Mouse (Mus musculus) MEL (cell line): ENCODE data around the gene Calcrl. TPM values are rescaled to one million over a fixed set of nuclear protein-coding genes. Genes with fewer than 3 reads are reported as not detected.
"Not testable (repeated sequence)": the region's sequence is repeated elsewhere in the genome, so short reads cannot be mapped to it uniquely, and the experiment has no call there.

Experiments used
- DNase-seq: peaks from one replicate; pipeline ENCODE4 v3.0.0; 2011; ENCODE audit warnings: low read depth, low spot score
- H3K27ac ChIP-seq: 2 replicates; pipeline ENCODE4 v1.5.1; 2012; ENCODE audit warnings: low read depth, mild to moderate bottlenecking, control low read depth, low read length, moderate library complexity; ENCODE audit not compliant: control insufficient read depth
- H3K27me3 ChIP-seq, 2 experiments: fragments of 150-350 bp in 1 of 2; sonication (generic) in 1 of 2; 2 replicates each; pipeline ENCODE4 v1.6.1; 2012; ENCODE audit warnings: low read length in 2 of 2, mild to moderate bottlenecking in 2 of 2, improper control_type of control experiment in 1 of 2, moderate library complexity in 1 of 2; ENCODE audit not compliant: insufficient read depth in 2 of 2, control insufficient read depth in 1 of 2
- H3K36me3 ChIP-seq, 2 experiments: 2 replicates each; pipeline ENCODE4 v1.6.1; 2012 to 2014; ENCODE audit warnings: low read length in 2 of 2, improper control_type of control experiment in 1 of 2, inconsistent platforms in 1 of 2, mild to moderate bottlenecking in 1 of 2; ENCODE audit not compliant: insufficient read depth in 2 of 2, control insufficient read depth in 1 of 2
- H3K4me1 ChIP-seq, 2 experiments: fragments of 150-350 bp in 1 of 2; sonication (generic) in 1 of 2; 2 replicates each; pipeline ENCODE4 v1.6.1; 2012; ENCODE audit warnings: low read length in 2 of 2, improper control_type of control experiment in 1 of 2, mild to moderate bottlenecking in 1 of 2; ENCODE audit not compliant: insufficient read depth in 2 of 2, control insufficient read depth in 1 of 2
- H3K4me3 ChIP-seq, 2 experiments: fragments of 150-350 bp in 1 of 2; sonication (generic) in 1 of 2; 2 replicates each; pipeline ENCODE4 v1.5.1; 2012; ENCODE audit warnings: low read depth in 2 of 2, low read length in 2 of 2, mild to moderate bottlenecking in 2 of 2, moderate library complexity in 2 of 2, control low read depth in 1 of 2, improper control_type of control experiment in 1 of 2; ENCODE audit not compliant: control insufficient read depth in 1 of 2, insufficient read depth in 1 of 2
- H3K79me2 ChIP-seq: 2 replicates; pipeline ENCODE4 v1.6.1; 2012; ENCODE audit warnings: mild to moderate bottlenecking, low read length, moderate library complexity; ENCODE audit not compliant: control insufficient read depth, poor library complexity, insufficient read depth
- H3K9ac ChIP-seq: 2 replicates; pipeline ENCODE4 v1.6.1; 2012; ENCODE audit warnings: low read depth, mild to moderate bottlenecking, control low read depth, low read length, moderate library complexity; ENCODE audit not compliant: control insufficient read depth, poor library complexity, severe bottlenecking
- H3K9me3 ChIP-seq: fragments of 150-350 bp; sonication (generic); replicated peaks from 2 replicates; pipeline ENCODE4 v1.6.1; 2012; ENCODE audit warnings: mild to moderate bottlenecking, low read length, improper control_type of control experiment, moderate library complexity; ENCODE audit not compliant: insufficient read depth
- BHLHE40 ChIP-seq: IDR thresholded peaks from 2 replicates; pipeline ENCODE4 v1.6.1; 2012; ENCODE audit warnings: low read depth, mild to moderate bottlenecking, inconsistent platforms, low read length, improper control_type of control experiment, borderline replicate concordance
- CHD1 ChIP-seq: IDR thresholded peaks from 2 replicates; pipeline ENCODE4 v1.6.1; 2012; ENCODE audit warnings: low read depth, mild to moderate bottlenecking, inconsistent platforms, low read length, improper control_type of control experiment
- CHD2 ChIP-seq: IDR thresholded peaks from 2 replicates; pipeline ENCODE4 v1.6.1; 2011; ENCODE audit warnings: low read length, improper control_type of control experiment
- CTCF ChIP-seq, 3 experiments: IDR thresholded peaks in 2 of 3; conservative IDR thresholded peaks in 1 of 3; 2 replicates each; pipeline ENCODE4 v1.5.1; 2011 to 2012; ENCODE audit warnings: low read length in 3 of 3, low read depth in 2 of 3, mild to moderate bottlenecking in 2 of 3, improper control_type of control experiment in 1 of 3, inconsistent platforms in 1 of 3, mixed read lengths in 1 of 3, moderate library complexity in 1 of 3; ENCODE audit not compliant: control insufficient read depth in 1 of 3, insufficient read depth in 1 of 3, poor library complexity in 1 of 3, severe bottlenecking in 1 of 3
- ELF1 ChIP-seq: IDR thresholded peaks from 2 replicates; pipeline ENCODE4 v1.6.1; 2014; ENCODE audit warnings: low read depth, mild to moderate bottlenecking, inconsistent platforms, low read length, improper control_type of control experiment, moderate library complexity
- ETS1 ChIP-seq: IDR thresholded peaks from 2 replicates; pipeline ENCODE4 v1.6.1; 2012; ENCODE audit warnings: low read depth, mild to moderate bottlenecking, inconsistent platforms, low read length, improper control_type of control experiment, moderate library complexity
- GABPA ChIP-seq: IDR thresholded peaks from 2 replicates; pipeline ENCODE4 v1.6.1; 2012; ENCODE audit warnings: low read depth, mild to moderate bottlenecking, inconsistent platforms, low read length, improper control_type of control experiment, moderate library complexity
- GATA1 ChIP-seq: IDR thresholded peaks from 2 replicates; pipeline ENCODE4 v1.6.1; 2011; ENCODE audit warnings: low read depth, low read length, improper control_type of control experiment
- HCFC1 ChIP-seq: IDR thresholded peaks from 2 replicates; pipeline ENCODE4 v1.6.1; 2012; ENCODE audit warnings: low read depth, mild to moderate bottlenecking, inconsistent platforms, low read length, improper control_type of control experiment, moderate library complexity
- JUND ChIP-seq: IDR thresholded peaks from 2 replicates; pipeline ENCODE4 v1.6.1; 2011; ENCODE audit warnings: low read depth, mild to moderate bottlenecking, improper control_type of control experiment, low read length
- KAT2A ChIP-seq: conservative IDR thresholded peaks from 2 replicates; pipeline ENCODE4 v1.6.1; 2012; ENCODE audit warnings: low read depth, low read length, improper control_type of control experiment, inconsistent platforms
- MAFK ChIP-seq: IDR thresholded peaks from 2 replicates; pipeline ENCODE4 v1.6.1; 2011; ENCODE audit warnings: low read depth, mild to moderate bottlenecking, low read length, improper control_type of control experiment, borderline replicate concordance
- MAZ ChIP-seq: IDR thresholded peaks from 2 replicates; pipeline ENCODE4 v1.6.1; 2012; ENCODE audit warnings: low read depth, mild to moderate bottlenecking, inconsistent platforms, low read length, improper control_type of control experiment
- MYB ChIP-seq: IDR thresholded peaks from 2 replicates; pipeline ENCODE4 v1.6.1; 2011; ENCODE audit warnings: mild to moderate bottlenecking, low read depth, low read length, improper control_type of control experiment
- MYC ChIP-seq: IDR thresholded peaks from 2 replicates; pipeline ENCODE4 v1.6.1; 2011; ENCODE audit warnings: low read depth, mild to moderate bottlenecking, low read length, improper control_type of control experiment, moderate library complexity
- NELFE ChIP-seq: IDR thresholded peaks from 2 replicates; pipeline ENCODE4 v1.6.1; 2011; ENCODE audit warnings: low read depth, low read length, improper control_type of control experiment
- NRF1 ChIP-seq: IDR thresholded peaks from 2 replicates; pipeline ENCODE4 v1.6.1; 2014; ENCODE audit warnings: low read depth, mild to moderate bottlenecking, inconsistent platforms, low read length, improper control_type of control experiment, moderate library complexity; ENCODE audit not compliant: poor library complexity, insufficient read depth, severe bottlenecking
- POLR2AphosphoS2 ChIP-seq: IDR thresholded peaks from 2 replicates; pipeline ENCODE4 v1.6.1; 2011; ENCODE audit warnings: low read length, improper control_type of control experiment
- RAD21 ChIP-seq: IDR thresholded peaks from 2 replicates; pipeline ENCODE4 v1.6.1; 2011; ENCODE audit warnings: mild to moderate bottlenecking, low read depth, low read length, improper control_type of control experiment
- RCOR1 ChIP-seq: IDR thresholded peaks from 2 replicates; pipeline ENCODE4 v1.6.1; 2012; ENCODE audit warnings: low read depth, mild to moderate bottlenecking, inconsistent platforms, low read length, improper control_type of control experiment
- SMC3 ChIP-seq: IDR thresholded peaks from 2 replicates; pipeline ENCODE4 v1.6.1; 2011; ENCODE audit warnings: low read depth, low read length, improper control_type of control experiment
- TCF12 ChIP-seq: IDR thresholded peaks from 2 replicates; pipeline ENCODE4 v1.6.1; 2014; ENCODE audit warnings: low read depth, mild to moderate bottlenecking, inconsistent platforms, low read length, improper control_type of control experiment, moderate library complexity
- UBTF ChIP-seq: IDR thresholded peaks from 2 replicates; pipeline ENCODE4 v1.6.1; 2012; ENCODE audit warnings: low read depth, mild to moderate bottlenecking, inconsistent platforms, low read length, improper control_type of control experiment, moderate library complexity, borderline replicate concordance; ENCODE audit not compliant: insufficient read depth
- ZKSCAN1 ChIP-seq: IDR thresholded peaks from 2 replicates; pipeline ENCODE4 v1.6.1; 2012; ENCODE audit warnings: low read depth, mild to moderate bottlenecking, inconsistent platforms, low read length, improper control_type of control experiment, moderate library complexity
- ZMIZ1 ChIP-seq: IDR thresholded peaks from 2 replicates; pipeline ENCODE4 v1.6.1; 2012; ENCODE audit warnings: low read depth, mild to moderate bottlenecking, inconsistent platforms, low read length, improper control_type of control experiment, moderate library complexity
- ZNF384 ChIP-seq: IDR thresholded peaks from 2 replicates; pipeline ENCODE4 v1.6.1; 2012; ENCODE audit warnings: low read depth, mild to moderate bottlenecking, inconsistent platforms, low read length, improper control_type of control experiment
- polyA plus RNA-seq, 2 experiments: library from polyadenylated mRNA; stranded (reverse) in 1 of 2; unstranded in 1 of 2; fragments of >175 nt in 1 of 2; fragments of >200 nt in 1 of 2; gene quantifications; 2 replicates each; pipeline versions ENCODE4 v1.2.1 to v1.2.4; 2012; ENCODE audit warnings: low replicate concordance in 2 of 2, low read depth in 1 of 2; ENCODE audit not compliant: insufficient read length in 2 of 2, insufficient read depth in 1 of 2, missing spikeins in 1 of 2
- total RNA-seq: library from RNA; depleted of rRNA; stranded (reverse); fragments of 300-350 nt; gene quantifications from 2 replicates; pipeline ENCODE4 v1.2.3, GENCODE M21; 2012

The Calcrl gene
- total and polyA plus RNA-seq, 3 experiments, result not detected

DNA sequence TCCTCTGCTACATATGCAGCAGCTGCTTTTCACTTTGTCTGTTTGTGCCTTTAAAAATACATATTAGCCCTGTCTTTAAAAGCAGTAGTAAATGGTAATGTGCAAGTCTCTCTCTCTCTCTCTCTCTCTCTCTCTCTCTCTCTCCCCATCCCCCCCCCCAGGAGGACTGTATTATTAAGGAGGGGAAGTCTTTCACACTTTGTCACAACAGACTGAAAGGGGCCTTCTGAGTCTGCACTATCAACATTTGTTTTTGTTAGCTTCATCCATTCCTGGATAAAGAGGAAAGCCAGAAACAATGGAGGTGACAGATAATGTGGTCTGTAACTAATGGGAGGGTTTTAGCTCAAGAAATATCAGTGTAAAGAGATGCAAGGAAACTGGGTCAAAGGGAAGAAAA, 36.1 kb downstream of the Calcrl start:
- H3K79me2 ChIP-seq, result no peaks in the 10 kb centered on the region
- TF ChIP-seq CTCF (IDR thresholded peaks at IDR 0.05 in 2 of 3, conservative IDR thresholded peaks at IDR 0.05 in 1 of 3; ENCODE audit: control insufficient read depth in 1 of 3, insufficient read depth in 1 of 3, low read depth in 2 of 3, low read length in 3 of 3, poor library complexity in 1 of 3, severe bottlenecking in 1 of 3) (no peak), MYB (no peak), POLR2AphosphoS2 (no peak), ZMIZ1 (no peak), MAFK (no peak), ETS1 (no peak), CHD1 (no peak), MYC (no peak), RAD21 (no peak), NRF1 (no peak), TCF12 (no peak), KAT2A (no peak), GABPA (no peak), SMC3 (no peak), ELF1 (no peak), NELFE (no peak)
- H3K36me3 ChIP-seq, result no peaks in the 10 kb centered on the region

DNA sequence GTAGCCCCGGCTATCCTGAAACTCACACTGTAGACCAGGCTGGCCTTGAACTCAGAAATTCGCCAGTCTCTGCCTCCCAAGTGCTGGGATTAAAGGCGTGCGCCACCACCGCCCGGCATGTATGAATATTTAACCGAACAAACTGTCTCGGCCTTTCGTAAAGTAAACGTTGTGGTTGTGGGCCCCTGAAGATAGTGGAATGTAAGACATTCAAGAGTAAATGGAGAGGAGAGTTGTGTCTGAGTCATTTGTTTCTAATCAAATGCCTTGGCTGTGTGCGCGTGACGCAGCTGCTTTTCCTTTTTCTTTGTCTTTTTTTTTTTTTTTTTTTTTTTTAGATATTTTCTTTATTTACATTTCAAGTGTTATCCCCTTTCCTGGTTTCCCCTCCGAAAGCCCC, 36.7 kb downstream of the Calcrl start:
- not testable (repeated sequence) for H3K27me3 ChIP-seq, H3K36me3 ChIP-seq, H3K9me3 ChIP-seq, H3K27ac ChIP-seq, DNase-seq, H3K4me3 ChIP-seq, H3K9ac ChIP-seq, H3K79me2 ChIP-seq, H3K4me1 ChIP-seq

More for the DNA sequence above, 36.1 kb downstream of the Calcrl start:
- Histone ChIP-seq H3K27me3 (peaks cover 0 to 1% of the 10 kb centered on the region in 2 experiments; a peak in 3 of 4 replicates), H3K4me3 (no peak overlapping the region), H3K27ac (no peak overlapping the region), H3K9ac (no peak overlapping the region), H3K9me3 (no peaks in the 10 kb centered on the region), H3K4me1 (no peaks in the 10 kb centered on the region)
- DNase-seq, result no peak

DNA sequence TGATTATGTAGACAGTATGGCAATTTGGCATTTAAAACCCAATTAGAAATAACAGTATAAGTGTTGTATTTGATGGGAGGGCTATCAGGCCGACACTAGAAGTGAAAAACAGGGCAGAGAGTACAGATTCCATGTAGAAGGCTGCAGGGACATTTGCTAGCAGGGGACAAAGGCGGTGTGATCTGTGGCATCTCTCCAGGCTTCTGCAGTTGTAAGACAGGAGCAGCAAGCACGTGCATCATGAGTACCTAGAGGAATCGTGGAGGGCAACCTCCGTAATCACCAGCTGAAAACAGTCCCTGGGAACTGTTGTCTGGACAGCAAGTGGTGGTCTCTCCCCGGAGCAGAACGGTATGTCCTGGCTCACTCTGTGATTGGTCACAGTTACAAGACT, 37.2 kb downstream of the Calcrl start:
- no peak overlapping the region for H3K4me3 ChIP-seq
- peaks cover 0 to 1% of the 10 kb centered on the region in 2 experiments; a peak in 3 of 4 replicates for H3K27me3 ChIP-seq
- no peaks in the 10 kb centered on the region for H3K36me3 ChIP-seq
- H3K79me2 ChIP-seq, result no peaks in the 10 kb centered on the region
- no peak overlapping the region for H3K27ac ChIP-seq
- H3K4me1 ChIP-seq, result no peaks in the 10 kb centered on the region
- H3K9me3 ChIP-seq, result no peaks in the 10 kb centered on the region
- DNase-seq, result no peak
- H3K9ac ChIP-seq, result no peak overlapping the region
- TF ChIP-seq HCFC1 (no peak), MYC (no peak), JUND (no peak), GABPA (no peak), ZNF384 (no peak), NRF1 (no peak), CHD2 (no peak), MAZ (no peak), ZKSCAN1 (no peak), MAFK (no peak), RCOR1 (no peak), GATA1 (no peak), BHLHE40 (no peak), ZMIZ1 (no peak), UBTF (no peak), CTCF (IDR thresholded peaks at IDR 0.05 in 2 of 3, conservative IDR thresholded peaks at IDR 0.05 in 1 of 3; ENCODE audit: control insufficient read depth in 1 of 3, insufficient read depth in 1 of 3, low read depth in 2 of 3, low read length in 3 of 3, poor library complexity in 1 of 3, severe bottlenecking in 1 of 3) (no peak)
